Mouse (Mus musculus) lung, adult 2 months (tissue): ENCODE measurements around the gene P2rx1. TPM values are rescaled to one million over a fixed set of nuclear protein-coding genes. Genes with fewer than 3 reads are reported as not detected.
A peak's percentile ranks its signal among the peaks of the same experiment; 100 is the strongest.

ENCODE experiments used
- DNase-seq: peaks from one replicate; pipeline ENCODE4 v3.0.0; 2022
- H3K4me1 ChIP-seq: fragments of 200-500 bp; 2 replicates; pipeline ENCODE4 v1.6.1; 2011; ENCODE audit warnings: low read length; ENCODE audit not compliant: control insufficient read depth, insufficient read depth
- H3K4me3 ChIP-seq: fragments of 200-500 bp; replicated peaks from 2 replicates; pipeline ENCODE3; 2011; ENCODE audit warnings: low read depth, mild to moderate bottlenecking, control low read depth, low read length; ENCODE audit errors: extremely low read depth
- CTCF ChIP-seq: fragments of 200-500 bp; IDR thresholded peaks from 2 replicates; pipeline ENCODE4 v1.5.1; 2011; ENCODE audit warnings: mild to moderate bottlenecking, low read length, control low read depth; ENCODE audit not compliant: insufficient read depth
- POLR2A ChIP-seq: fragments of 200-500 bp; IDR thresholded peaks from 2 replicates; pipeline ENCODE4 v1.6.1; 2011; ENCODE audit warnings: low read depth, mild to moderate bottlenecking, control low read depth, low read length, borderline replicate concordance; ENCODE audit errors: extremely low read depth
- WGBS: fragments of 180-500 bp; shearing (Covaris S2); methylation state at CpG from one replicate; pipeline ENCODE4 v1.1.7; 2018; 5-methylcytosine and 5-hydroxymethylcytosine counted together
- polyA plus RNA-seq: library from polyadenylated mRNA; depleted of rRNA; stranded (reverse); fragments of >200 nt; gene quantifications from 2 replicates; pipeline ENCODE4 v1.2.3, GENCODE M21; 2012

The P2rx1 gene
- polyA plus RNA-seq, 1 experiment: 4.4 TPM

DNA sequence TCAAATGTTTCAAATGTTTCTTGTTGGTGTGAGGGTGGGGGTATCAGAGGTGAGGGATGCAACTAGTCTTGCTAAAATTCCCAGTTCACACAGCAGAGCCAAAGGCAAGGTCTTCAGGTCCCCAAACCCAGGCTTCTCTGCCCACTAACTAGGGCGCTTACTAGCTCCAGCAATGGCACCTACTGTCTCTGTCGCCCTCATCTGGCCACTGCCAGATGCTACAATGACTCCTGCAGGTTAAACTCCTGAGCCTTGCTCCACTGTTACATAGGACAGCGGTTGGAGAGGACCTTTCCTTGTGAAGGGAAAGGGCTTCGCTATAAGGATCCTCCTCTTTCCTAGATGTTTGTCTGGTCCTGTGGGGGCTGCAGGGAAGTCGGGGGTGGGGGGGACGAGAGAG, 2.1 kb downstream of the P2rx1 start:
- Histone ChIP-seq H3K4me1 (peaks cover 5% of the 10 kb centered on the region; the same call in 1 of the 2 replicates), H3K4me3 (no peak overlapping the region)
- DNase-seq: peak; percentile 75
- peak; percentile 99 for TF ChIP-seq CTCF
- no peak for TF ChIP-seq POLR2A
- 17% methylated on average over 6 of the region's 6 CpGs for WGBS

DNA sequence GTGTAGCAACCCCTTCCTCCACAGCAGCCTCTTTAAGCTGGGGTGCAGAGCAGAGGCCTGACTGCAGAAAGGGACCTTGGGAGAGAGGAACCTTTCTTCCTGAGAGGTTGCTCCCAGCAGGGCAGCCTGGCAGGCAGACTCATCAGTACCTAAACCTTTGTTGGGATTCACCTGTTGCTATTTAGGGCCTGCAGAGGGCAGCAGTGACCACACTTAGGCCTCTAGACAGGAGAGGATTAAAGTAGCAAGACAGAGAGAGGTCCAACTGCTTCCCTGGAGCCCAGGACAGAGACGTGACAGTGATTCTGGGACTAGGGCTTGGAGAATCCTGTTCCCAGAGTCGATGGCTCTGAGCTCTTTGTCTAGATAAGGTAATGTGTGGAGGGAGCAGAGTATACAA, 7.5 kb downstream of the P2rx1 start:
- peak; percentile 64 for DNase-seq
- TF ChIP-seq POLR2A (no peak), CTCF (peak; percentile 87)
- Histone ChIP-seq H3K4me1 (no peaks in the 10 kb centered on the region), H3K4me3 (no peak overlapping the region)
- WGBS: 3% methylated on average over 2 of the region's 2 CpGs

DNA sequence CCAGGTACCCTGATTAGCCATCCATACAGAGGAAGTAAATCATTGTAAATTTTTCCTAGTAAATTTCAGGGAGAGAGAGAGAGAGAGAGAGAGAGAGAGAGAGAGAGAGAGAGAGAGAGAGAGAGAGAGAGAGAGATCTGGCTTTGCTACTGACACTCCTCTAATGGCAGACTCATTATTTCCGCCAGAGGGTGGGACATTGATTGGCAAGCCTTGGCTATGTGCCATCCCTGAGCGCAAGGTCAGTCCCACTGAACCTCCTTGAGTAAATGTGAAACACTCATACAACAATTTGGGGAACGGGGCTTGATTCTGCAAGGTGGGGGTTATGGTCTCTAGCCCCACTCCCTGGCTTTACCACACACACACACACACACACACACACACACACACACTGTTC, 8.2 kb downstream of the P2rx1 start:
- no peak for DNase-seq
- 49% methylated on average over 3 of the region's 3 CpGs for WGBS
- Histone ChIP-seq H3K4me1 (no peaks in the 10 kb centered on the region), H3K4me3 (no peak overlapping the region)
- TF ChIP-seq POLR2A: no peak

DNA sequence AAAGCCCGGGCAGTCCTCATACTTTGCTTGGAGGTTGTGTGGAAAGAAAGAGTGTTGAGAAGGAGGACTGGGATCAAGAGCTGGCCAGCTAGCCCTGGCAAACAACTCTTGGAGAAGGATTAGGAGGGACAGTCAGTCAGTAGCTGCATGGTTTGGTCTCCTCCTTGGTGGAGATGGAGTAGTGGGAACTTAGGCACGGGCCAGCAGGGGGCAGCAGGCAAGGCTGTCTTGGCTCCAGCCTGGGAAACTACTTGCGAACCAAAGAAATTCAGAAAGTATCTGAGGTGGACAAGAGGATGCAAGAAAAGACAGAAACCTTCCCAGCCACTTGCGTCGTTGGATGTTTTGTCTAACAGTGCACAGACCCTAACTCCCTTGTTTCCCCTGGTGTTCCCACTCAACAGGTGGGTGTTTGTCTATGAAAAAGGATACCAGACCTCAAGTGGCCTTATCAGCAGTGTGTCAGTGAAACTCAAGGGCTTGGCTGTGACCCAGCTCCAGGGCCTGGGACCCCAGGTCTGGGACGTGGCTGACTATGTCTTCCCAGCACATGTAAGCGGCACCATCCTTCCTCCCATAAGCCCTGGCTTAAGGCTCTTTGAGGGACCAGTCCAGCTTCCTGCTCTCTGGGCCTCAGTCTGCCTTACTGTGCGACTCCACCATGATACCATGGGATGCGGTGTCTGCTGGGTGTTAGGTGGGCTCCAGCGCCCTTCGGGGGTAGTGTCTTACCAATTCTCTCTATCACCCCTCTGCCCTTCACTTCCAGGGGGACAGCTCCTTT, 9.0 kb downstream of the P2rx1 start:
- no peak overlapping the region for H3K4me3 ChIP-seq
- WGBS: 55% methylated on average over 11 of the region's 11 CpGs
- TF ChIP-seq POLR2A (no peak), CTCF (peak; percentile 86)
- DNase-seq: peak; percentile 65
- H3K4me1 ChIP-seq: no peaks in the 10 kb centered on the region

DNA sequence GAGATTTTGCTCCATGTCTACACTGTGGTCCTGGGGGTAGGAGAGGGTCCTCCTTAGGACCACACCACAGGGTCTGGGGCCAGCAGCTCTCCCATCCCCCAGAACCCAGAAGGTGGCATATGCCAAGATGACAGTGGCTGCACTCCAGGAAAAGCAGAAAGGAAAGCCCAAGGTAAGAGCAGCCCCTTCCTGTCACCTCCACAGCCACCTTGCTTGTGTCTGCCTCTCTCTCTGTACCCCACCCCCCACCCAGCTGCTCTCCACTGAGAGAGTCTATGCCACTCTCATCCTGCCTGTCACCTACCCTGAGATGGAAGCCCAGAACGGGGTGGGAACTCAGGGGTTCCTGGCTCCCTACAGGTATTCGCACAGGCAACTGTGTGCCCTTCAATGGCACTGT, 9.9 kb downstream of the P2rx1 start:
- WGBS: 69% methylated on average over 2 of the region's 2 CpGs
- DNase-seq: no peak
- no peak overlapping the region for H3K4me3 ChIP-seq
- TF ChIP-seq CTCF (no peak), POLR2A (no peak)
- H3K4me1 ChIP-seq: no peaks in the 10 kb centered on the region

DNA sequence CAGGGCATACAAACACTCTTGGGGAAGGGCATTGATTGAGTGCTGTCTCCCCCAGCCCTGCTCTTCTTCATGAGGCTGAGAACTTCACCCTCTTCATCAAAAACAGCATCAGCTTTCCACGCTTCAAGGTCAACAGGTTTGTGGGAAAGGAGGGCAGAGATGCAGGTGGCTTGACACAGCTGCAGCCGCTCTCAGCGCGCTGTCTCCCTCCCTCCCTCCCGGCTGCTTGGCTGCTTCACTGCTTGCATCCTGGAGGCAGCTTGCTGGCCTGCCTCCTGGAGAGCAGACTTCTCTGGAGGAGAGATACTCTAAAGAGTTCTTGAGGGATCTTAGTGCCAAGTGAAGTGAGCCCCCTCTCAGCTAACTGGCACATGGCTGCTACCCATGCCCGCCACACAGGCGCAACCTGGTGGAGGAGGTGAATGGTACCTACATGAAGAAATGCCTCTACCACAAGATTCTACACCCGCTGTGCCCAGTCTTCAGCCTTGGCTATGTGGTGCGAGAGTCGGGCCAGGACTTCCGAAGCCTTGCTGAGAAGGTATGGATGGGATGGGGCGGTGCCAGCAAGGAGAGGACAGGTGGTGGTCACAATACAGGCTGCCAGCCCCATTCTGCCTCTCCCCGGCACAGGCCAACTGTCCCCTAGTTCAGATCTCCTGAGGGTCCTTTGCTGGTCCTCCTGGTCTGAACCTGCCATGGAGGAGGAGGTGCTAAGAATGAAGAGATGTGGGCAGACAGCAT, 10.8 kb downstream of the P2rx1 start:
- WGBS: 68% methylated on average over 13 of the region's 13 CpGs
- Histone ChIP-seq H3K4me3 (no peak overlapping the region), H3K4me1 (no peaks in the 10 kb centered on the region)
- no peak for TF ChIP-seq CTCF
- no peak for TF ChIP-seq POLR2A
- DNase-seq: no peak

DNA sequence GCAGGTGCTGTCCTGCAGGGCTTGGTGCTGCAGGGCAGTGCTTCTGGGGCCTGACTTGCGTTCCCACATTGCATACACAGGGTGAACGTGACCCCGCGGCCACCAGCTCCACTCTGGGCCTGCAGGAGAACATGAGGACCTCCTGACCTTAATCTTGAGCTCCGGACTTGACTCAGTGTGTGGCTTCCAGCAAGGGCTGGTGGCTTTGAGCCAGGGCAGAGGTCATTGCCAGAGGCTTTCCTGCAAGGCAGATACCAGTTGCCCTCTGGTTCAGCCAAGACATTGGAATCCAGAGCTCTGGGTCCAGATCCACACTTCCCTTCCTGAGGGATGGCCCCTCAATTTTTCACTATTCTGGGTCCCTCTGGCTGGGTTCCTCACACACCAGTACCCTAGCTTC, 15.1 kb downstream of the P2rx1 start:
- WGBS: 74% methylated on average over 5 of the region's 5 CpGs
- TF ChIP-seq POLR2A (no peak), CTCF (no peak)
- Histone ChIP-seq H3K4me3 (no peak overlapping the region), H3K4me1 (peaks cover 5% of the 10 kb centered on the region)
- peak; percentile 37 for DNase-seq

DNA sequence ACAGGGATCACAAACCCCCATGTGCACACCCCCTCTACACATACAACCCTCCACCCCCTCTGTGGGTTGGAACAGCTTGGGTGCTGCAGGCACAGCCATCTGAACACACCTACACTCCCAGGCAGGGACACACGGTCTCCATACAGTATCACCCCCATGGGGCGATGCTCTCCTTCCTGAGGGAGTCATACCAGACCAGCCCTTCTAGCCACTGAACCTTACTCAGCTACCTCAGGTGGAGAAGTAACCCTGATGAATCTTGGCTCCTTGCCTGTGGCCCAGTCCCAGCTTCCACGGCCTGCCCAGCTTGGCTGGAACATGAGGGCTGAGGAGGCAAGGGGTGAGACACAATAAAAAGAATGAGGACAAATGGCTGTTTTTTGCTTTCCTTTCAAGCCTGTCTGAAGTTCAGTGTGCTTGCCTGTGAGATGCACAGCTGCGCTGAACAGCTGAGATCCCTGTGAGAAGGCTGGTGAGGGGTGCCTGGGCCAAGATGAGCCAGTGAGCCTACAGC, 16.0 kb downstream of the P2rx1 start:
- TF ChIP-seq POLR2A: no peak
- no peak for TF ChIP-seq CTCF
- DNase-seq: no peak
- 80% methylated on average over 4 of the region's 4 CpGs for WGBS
- peaks cover 10% of the 10 kb centered on the region for H3K4me1 ChIP-seq
- H3K4me3 ChIP-seq: no peak overlapping the region

DNA sequence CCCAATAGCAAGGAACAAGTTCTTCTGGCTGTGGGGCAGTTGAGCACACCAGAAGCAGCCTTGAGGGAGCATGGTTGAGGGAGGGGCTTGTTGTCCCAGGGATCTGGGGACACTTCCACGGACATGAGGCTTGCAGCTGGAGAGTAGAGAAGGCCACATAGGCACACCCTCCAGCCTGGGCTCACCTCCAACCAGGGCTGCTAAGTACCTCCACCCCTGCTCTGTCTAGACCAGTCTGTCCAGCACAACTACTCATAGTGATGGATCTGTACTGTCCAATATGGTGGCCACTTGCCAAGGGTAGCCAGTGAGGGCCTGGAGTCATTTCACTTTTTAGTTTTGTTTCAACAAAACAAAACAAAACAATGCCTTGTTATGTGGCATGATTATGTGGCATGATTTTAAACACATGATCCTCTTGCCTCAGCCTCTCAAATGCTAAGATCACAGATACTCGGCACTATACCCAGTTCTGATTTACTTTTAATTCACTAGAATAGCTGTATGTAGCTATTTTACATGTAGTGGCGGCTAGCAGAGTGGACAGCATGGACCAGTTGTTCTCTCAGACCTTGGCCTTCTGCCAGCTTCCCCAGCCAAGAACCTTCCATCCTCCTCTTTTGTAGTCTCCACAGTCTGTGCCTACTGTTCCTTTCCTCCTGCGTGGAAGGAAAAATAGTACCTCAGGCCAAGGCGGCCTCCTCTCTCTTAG, 16.6 kb downstream of the P2rx1 start:
- Histone ChIP-seq H3K4me3 (no peak overlapping the region), H3K4me1 (peaks cover 10% of the 10 kb centered on the region)
- 35% methylated on average over 5 of the region's 5 CpGs for WGBS
- peak; percentile 46 for DNase-seq
- no peak for TF ChIP-seq CTCF
- no peak for TF ChIP-seq POLR2A

DNA sequence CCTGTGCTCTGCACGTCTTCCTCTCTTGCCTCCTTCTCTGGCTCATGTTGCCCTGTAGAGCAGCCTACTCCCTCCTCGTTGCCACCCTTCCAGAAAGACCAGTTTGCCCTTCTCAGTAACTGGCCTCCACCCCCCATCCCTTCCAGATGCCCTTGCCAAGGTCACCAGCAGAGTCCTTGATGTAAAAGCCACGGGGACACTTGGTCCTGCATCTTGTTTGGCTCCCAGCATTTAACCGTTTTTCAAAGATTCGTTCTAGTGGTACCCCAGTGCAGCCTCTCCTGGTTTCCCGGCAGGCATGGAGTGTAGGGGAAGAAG, 17.2 kb downstream of the P2rx1 start:
- Histone ChIP-seq H3K4me3 (no peak overlapping the region), H3K4me1 (peaks cover 10% of the 10 kb centered on the region)
- WGBS: 55% methylated on average over 6 of the region's 6 CpGs
- DNase-seq: peak; percentile 32
- no peak for TF ChIP-seq POLR2A
- TF ChIP-seq CTCF: no peak
